Mouse (Mus musculus): ENCODE measurements at regions not wholly inside any gene's neighbourhood (a gene's known extent, or its start where the extent isn't known, plus 50 kb on each side); places are given as distances from the start of the nearest gene placed in this dataset.
"Not testable (repeated sequence)": the region's sequence is repeated elsewhere in the genome, so short reads cannot be mapped to it uniquely, and the experiment has no call there.

DNA sequence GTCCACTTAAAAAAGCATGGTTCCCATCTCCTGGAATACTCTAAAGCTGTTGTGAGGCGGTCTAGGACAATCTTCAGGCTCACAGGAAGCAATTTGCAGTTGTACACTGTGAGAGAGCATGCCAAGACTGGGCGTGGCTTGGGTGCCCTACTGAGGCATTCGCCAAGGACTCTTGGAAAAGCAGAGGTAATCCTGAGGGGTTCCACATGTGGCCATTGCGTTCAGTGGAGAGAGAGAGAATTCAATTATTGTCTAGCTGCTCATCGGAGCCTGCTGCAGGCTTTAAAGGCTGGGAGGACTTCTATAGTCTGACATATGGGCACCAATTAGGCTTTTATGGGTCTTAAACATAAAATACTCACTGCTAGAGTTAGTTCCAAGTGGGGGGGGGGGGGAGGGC lies 113.8 kb upstream of the Lnx1 start:
- Histone ChIP-seq H3K27me3 (replicated peaks) (no peaks in the 10 kb centered on the region), H3K9me3 (no peaks in the 10 kb centered on the region), H3K27ac (no peak overlapping the region), H3K36me3 (no peaks in the 10 kb centered on the region), H3K4me3 (no peak overlapping the region), H3K9ac (no peak overlapping the region), H3K4me1 (no peaks in the 10 kb centered on the region), H3K4me2 (replicated peaks) (no peak overlapping the region)
- 0 out of 2 replicates have a peak, but pooled peaks have one; percentile 48 for ATAC-seq (ENCODE audit: low FRiP score, low read depth)
- WGBS: 32% methylated on average over 5 of the region's 5 CpGs

GRCm38 (mm10) chr5:74813396-74813795 lies 110.7 kb upstream of the Lnx1 start:
- H3K4me3 ChIP-seq: no peak overlapping the region
- no peaks in the 10 kb centered on the region for H3K9me3 ChIP-seq
- ATAC-seq (ENCODE audit: low FRiP score, low read depth): no peak
- no peaks in the 10 kb centered on the region for H3K36me3 ChIP-seq
- no peak overlapping the region for H3K27ac ChIP-seq
- H3K9ac ChIP-seq: no peak overlapping the region
- 17% methylated on average over 3 of the region's 3 CpGs for WGBS
- no peak overlapping the region for H3K4me2 ChIP-seq (replicated peaks)
- no peaks in the 10 kb centered on the region for H3K27me3 ChIP-seq (replicated peaks)
- H3K4me1 ChIP-seq: no peaks in the 10 kb centered on the region

DNA sequence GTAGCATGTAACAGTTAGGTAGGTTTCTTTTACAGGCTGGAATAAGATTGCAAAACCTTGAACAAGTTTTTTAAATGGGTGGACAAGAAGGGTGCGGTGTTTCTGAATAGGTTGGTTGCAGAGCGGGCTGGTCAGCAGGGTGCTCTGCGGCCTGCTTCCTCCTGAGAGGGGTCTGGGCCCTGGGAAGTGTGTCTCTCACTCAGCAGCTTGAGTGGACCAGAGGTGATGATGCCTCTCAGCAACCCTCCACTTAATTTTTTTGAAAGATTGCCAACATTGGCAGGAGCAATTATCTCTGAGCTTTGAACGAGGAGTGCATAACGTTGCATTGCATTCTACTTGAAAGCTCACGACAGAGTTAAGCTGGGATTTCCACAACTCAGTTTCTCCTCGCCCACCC lies 108.3 kb upstream of the Lnx1 start:
- H3K9me3 ChIP-seq: no peaks in the 10 kb centered on the region
- 87% methylated on average over 7 of the region's 7 CpGs for WGBS
- no peak overlapping the region for H3K27ac ChIP-seq
- H3K4me2 ChIP-seq (replicated peaks): no peak overlapping the region
- H3K9ac ChIP-seq: no peak overlapping the region
- no peak for ATAC-seq (ENCODE audit: low FRiP score, low read depth)
- H3K4me3 ChIP-seq: no peak overlapping the region
- H3K27me3 ChIP-seq (replicated peaks): no peaks in the 10 kb centered on the region
- no peaks in the 10 kb centered on the region for H3K4me1 ChIP-seq
- no peaks in the 10 kb centered on the region for H3K36me3 ChIP-seq

GRCm38 (mm10) chr5:74807581-74808221 lies 105.0 kb upstream of the Lnx1 start:
- Histone ChIP-seq H3K4me3 (no peak overlapping the region), H3K27ac (no peak overlapping the region), H3K9ac (no peak overlapping the region), H3K27me3 (replicated peaks) (no peaks in the 10 kb centered on the region), H3K4me1 (peaks cover 1% of the 10 kb centered on the region; the same call in 1 of the 2 replicates), H3K36me3 (no peaks in the 10 kb centered on the region), H3K9me3 (no peaks in the 10 kb centered on the region), H3K4me2 (replicated peaks) (no peak overlapping the region)
- 77% methylated on average over 5 of the region's 5 CpGs for WGBS
- no peak for ATAC-seq (ENCODE audit: low FRiP score, low read depth)

DNA sequence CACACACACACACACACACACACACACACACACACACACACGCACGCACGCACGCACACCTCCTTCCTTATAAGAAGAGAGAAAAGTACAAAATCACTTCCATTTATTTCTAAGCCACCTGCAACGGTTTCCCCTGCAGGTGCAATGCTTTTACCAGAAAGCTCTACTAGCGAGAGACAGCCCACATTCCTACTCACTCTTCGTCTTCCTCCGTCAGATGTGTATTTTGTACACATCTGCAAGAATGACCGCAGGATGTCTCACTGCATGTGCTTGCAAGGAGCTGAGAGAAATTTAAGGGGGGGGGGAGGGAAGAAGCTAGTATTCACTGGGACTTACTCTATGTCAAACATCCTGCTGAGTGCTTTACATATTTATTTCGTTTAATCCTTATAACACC lies 99.2 kb upstream of the Lnx1 start:
- WGBS: 68% methylated on average over 6 of the region's 10 CpGs

GRCm38 (mm10) chr5:74800351-74800750 lies 97.6 kb upstream of the Lnx1 start:
- 43% methylated on average over 9 of the region's 9 CpGs for WGBS
- Histone ChIP-seq H3K36me3 (no peaks in the 10 kb centered on the region), H3K9ac (no peak overlapping the region), H3K4me1 (peaks cover 8% of the 10 kb centered on the region; the same call in 1 of the 2 replicates), H3K4me3 (no peak overlapping the region), H3K27ac (no peak overlapping the region), H3K9me3 (no peaks in the 10 kb centered on the region), H3K27me3 (replicated peaks) (0 out of 2 replicates have a peak, but pooled peaks cover 4% of the 10 kb centered on the region), H3K4me2 (replicated peaks) (no peak overlapping the region)
- ATAC-seq (ENCODE audit: low FRiP score, low read depth): no peak

More for the DNA sequence above, 99.2 kb upstream of the Lnx1 start:
- no peak for ATAC-seq (ENCODE audit: low FRiP score, low read depth)
- Histone ChIP-seq H3K36me3 (no peaks in the 10 kb centered on the region), H3K4me2 (replicated peaks) (no peak overlapping the region), H3K27me3 (replicated peaks) (0 out of 2 replicates have a peak, but pooled peaks cover 2% of the 10 kb centered on the region), H3K27ac (no peak overlapping the region), H3K9ac (no peak overlapping the region), H3K4me3 (no peak overlapping the region), H3K4me1 (peaks cover 8% of the 10 kb centered on the region; the same call in 1 of the 2 replicates), H3K9me3 (no peaks in the 10 kb centered on the region)

DNA sequence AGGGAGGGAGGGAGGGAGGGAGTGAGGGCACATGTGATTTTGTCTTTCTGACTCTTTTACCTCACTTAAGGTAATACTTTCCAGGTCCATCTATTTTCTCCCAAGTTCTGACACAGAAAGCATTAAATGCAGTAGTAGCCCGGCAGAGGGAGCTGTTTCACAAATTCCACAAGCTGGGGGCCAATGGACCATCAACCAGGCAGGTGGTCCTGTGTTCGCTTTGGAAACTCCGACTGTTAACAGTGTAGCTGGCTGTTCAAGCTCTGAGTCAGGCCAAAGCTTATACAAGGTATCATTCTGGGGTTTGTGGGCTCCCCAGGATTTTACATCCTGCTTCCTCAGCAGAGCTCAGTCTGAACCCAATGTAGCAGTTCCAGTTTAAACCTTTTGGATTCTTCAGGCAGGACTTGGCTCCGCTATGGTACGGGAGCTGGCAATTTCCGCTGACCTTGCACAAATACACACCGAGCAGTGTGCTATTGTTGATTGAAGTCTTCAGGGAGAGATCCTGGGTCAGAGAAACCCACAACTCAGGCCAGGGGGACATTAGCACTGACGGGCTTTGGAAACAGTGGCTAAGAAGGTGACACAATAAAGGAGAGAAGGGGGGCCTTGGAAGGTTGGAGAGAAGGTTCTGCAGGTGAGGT lies 93.8 kb upstream of the Lnx1 start:
- H3K9me3 ChIP-seq: no peaks in the 10 kb centered on the region
- H3K4me2 ChIP-seq (replicated peaks): no peak overlapping the region
- ATAC-seq (ENCODE audit: low FRiP score, low read depth): no peak
- no peak overlapping the region for H3K27ac ChIP-seq
- whole genome bisulfite sequencing: 45% methylated on average over 8 of the region's 8 CpGs
- H3K36me3 ChIP-seq: no peaks in the 10 kb centered on the region
- H3K9ac ChIP-seq: no peak overlapping the region
- no peak overlapping the region for H3K4me3 ChIP-seq
- H3K4me1 ChIP-seq: peaks cover 19% of the 10 kb centered on the region
- 0 out of 2 replicates have a peak, but pooled peaks cover 4% of the 10 kb centered on the region for H3K27me3 ChIP-seq (replicated peaks)

DNA sequence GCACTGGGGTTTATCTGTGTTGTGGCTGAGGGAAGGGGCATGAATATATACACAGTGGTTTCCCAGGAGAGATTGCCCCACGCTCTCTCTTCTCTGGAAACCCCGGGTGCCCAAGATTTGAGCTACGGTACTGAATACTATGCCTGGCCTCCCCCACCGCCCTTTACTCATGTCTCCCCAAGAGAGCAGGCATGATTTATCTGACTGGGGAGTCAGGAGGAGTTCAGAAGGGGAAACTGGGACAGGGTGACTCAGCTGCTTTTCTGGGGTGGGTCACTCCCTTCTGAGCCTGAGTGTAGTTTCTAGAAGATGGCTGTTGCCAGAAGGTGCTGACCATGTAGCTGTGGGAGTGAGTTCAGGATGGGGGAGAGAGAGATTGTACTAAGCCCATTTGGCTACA lies 92.0 kb upstream of the Lnx1 start:
- no peak overlapping the region for H3K4me2 ChIP-seq (replicated peaks)
- ATAC-seq (ENCODE audit: low FRiP score, low read depth): no peak
- no peaks in the 10 kb centered on the region for H3K36me3 ChIP-seq
- WGBS: 87% methylated on average over 4 of the region's 4 CpGs
- no peaks in the 10 kb centered on the region for H3K9me3 ChIP-seq
- H3K4me3 ChIP-seq: no peak overlapping the region
- H3K4me1 ChIP-seq: peaks cover 15% of the 10 kb centered on the region
- 0 out of 2 replicates have a peak, but pooled peaks cover 4% of the 10 kb centered on the region for H3K27me3 ChIP-seq (replicated peaks)
- no peak overlapping the region for H3K27ac ChIP-seq
- no peak overlapping the region for H3K9ac ChIP-seq

DNA sequence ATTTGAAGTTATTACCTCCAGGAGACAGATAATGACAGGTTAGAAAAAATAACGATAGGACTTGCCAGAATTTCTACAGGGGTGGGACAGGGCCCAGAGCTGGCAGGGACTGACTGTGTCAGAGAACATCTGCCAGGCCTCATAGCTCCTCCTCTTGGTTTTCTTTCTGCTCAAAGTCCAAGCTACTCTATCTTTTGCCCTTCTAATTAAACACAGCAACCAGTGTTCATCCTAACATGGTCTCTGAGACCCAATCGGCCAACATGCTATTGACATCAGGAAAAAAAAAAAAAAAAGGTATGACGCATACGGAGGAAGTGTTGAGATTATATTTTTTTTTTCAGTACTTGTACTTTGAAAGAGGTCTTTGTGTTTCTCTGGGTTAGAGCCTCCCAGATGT lies 90.7 kb upstream of the Lnx1 start:
- Histone ChIP-seq H3K9me3 (no peaks in the 10 kb centered on the region), H3K4me3 (no peak overlapping the region), H3K9ac (no peak overlapping the region), H3K4me1 (peaks cover 15% of the 10 kb centered on the region), H3K36me3 (no peaks in the 10 kb centered on the region), H3K27ac (no peak overlapping the region), H3K4me2 (replicated peaks) (no peak overlapping the region), H3K27me3 (replicated peaks) (0 out of 2 replicates have a peak, but pooled peaks cover 4% of the 10 kb centered on the region)
- ATAC-seq (ENCODE audit: low FRiP score, low read depth): no peak
- WGBS: 81% methylated on average over 4 of the region's 4 CpGs

GRCm38 (mm10) chr5:74792936-74793335 lies 90.2 kb upstream of the Lnx1 start:
- Histone ChIP-seq H3K27ac (0 out of 2 replicates have a peak overlapping the region, but pooled peaks have one; percentile 15), H3K9ac (no peak overlapping the region), H3K4me1 (peaks cover 15% of the 10 kb centered on the region), H3K36me3 (no peaks in the 10 kb centered on the region), H3K27me3 (replicated peaks) (0 out of 2 replicates have a peak, but pooled peaks cover 4% of the 10 kb centered on the region), H3K4me2 (replicated peaks) (peak overlapping the region; percentile 44), H3K9me3 (no peaks in the 10 kb centered on the region), H3K4me3 (no peak overlapping the region)
- no peak for ATAC-seq (ENCODE audit: low FRiP score, low read depth)
- 18% methylated on average over 8 of the region's 8 CpGs for WGBS

DNA sequence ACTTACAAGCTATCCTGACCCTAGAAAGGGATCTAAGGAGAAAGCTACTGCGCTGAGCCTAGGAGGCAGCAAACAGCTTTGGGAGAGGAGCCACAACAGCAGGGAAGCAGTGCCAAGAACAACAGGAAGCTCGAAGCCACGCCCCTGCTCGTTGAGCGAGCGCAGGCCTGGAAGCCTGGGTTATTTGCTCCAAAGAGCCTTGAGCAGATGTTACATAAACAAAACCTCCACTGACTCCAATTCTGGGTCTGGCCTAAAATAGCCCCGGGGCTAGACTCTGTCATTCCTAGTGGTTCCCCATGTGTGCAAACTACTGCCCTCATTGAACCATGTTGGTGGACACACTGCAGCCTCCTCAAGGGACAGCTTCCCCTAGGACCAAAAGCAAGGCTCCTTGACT lies 89.6 kb upstream of the Lnx1 start:
- Histone ChIP-seq H3K27me3 (replicated peaks) (0 out of 2 replicates have a peak, but pooled peaks cover 4% of the 10 kb centered on the region), H3K4me2 (replicated peaks) (peak overlapping the region; percentile 44), H3K9me3 (no peaks in the 10 kb centered on the region), H3K4me1 (peaks cover 15% of the 10 kb centered on the region), H3K27ac (peak overlapping the region; percentile 15; the same call in 1 of the 2 replicates), H3K36me3 (no peaks in the 10 kb centered on the region), H3K4me3 (no peak overlapping the region), H3K9ac (0 out of 2 replicates have a peak overlapping the region, but pooled peaks have one; percentile 18)
- 2% methylated on average over 7 of the region's 7 CpGs for WGBS
- peak; percentile 33; the same call in 1 of the 2 replicates for ATAC-seq (ENCODE audit: low FRiP score, low read depth)

GRCm38 (mm10) chr5:74790501-74790900 lies 87.8 kb upstream of the Lnx1 start:
- not testable (repeated sequence) for H3K4me2 ChIP-seq (replicated peaks); H3K27ac ChIP-seq; H3K9me3 ChIP-seq; H3K36me3 ChIP-seq; H3K9ac ChIP-seq; H3K4me3 ChIP-seq; H3K27me3 ChIP-seq (replicated peaks); ATAC-seq (ENCODE audit: low FRiP score, low read depth)
- H3K4me1 ChIP-seq: peaks cover 15% of the 10 kb centered on the region
- WGBS: 97% methylated on average over 4 of the region's 4 CpGs
